Mouse (Mus musculus) ES-Bruce4 (cell line): ENCODE data around the gene Pde4dip.

Source experiments
- CTCF ChIP-seq: IDR thresholded peaks from one replicate; pipeline ENCODE4 v1.8.1; 2011; ENCODE audit warnings: low read depth, low read length
- EP300 ChIP-seq: IDR thresholded peaks from 2 replicates; pipeline ENCODE4 v1.6.1; 2011; ENCODE audit warnings: low read depth, low read length; ENCODE audit not compliant: insufficient read depth
- POLR2A ChIP-seq: IDR thresholded peaks from one replicate; pipeline ENCODE4 v1.8.1; 2011; ENCODE audit warnings: low read length; ENCODE audit not compliant: insufficient read depth

DNA sequence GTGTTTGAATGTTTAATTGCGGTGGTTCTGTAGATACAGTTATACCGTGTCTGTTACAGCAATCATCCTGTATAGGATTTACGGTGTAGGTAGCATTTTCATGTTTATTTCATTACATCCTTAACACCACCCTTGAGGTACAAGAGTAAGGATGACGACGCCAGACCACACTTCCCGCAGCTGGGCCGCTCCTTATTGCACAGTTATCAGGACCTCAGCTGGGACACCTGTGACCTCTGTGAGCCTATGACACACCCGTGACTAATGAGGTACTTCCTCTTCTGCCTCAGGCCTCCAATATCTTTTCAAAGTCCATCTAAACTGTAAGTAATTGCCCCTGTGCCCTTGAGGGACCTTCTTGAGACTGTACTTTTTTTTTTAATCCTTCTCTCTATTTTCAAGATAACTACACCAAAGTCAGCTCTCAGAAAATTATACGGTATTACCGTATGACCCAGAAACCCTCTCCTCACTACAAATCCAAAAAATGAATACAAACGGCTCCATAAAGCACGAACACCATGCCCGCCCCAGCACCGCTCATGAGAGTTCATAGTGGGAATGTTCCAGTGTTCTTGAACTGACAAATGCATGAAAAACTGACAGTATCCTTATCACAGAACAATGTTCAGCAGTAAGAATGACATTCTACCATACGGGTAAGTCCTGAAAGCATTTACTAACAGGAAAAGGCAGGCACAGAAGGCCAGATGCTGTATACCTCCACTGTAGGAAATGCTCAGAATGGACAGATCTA is 56.8 kb downstream of the Pde4dip start:
- no peak for TF ChIP-seq POLR2A
- no peak for TF ChIP-seq EP300
- no peak for TF ChIP-seq CTCF
